Mouse (Mus musculus): ENCODE measurements around the gene Il31ra. TPM values are rescaled to one million over a fixed set of nuclear protein-coding genes. Genes with fewer than 3 reads are reported as not detected.

Il31ra gene
- polyA plus RNA-seq, 1 experiment from 2014 or later = 0.14 TPM

- H3K9ac ChIP-seq = no peak overlapping the region
- H3K9me3 ChIP-seq (replicated peaks) = no peaks in the 10 kb centered on the region
- H3K4me2 ChIP-seq = no peak overlapping the region
- peaks cover 17% of the 10 kb centered on the region for H3K36me3 ChIP-seq
- H3K27me3 ChIP-seq (replicated peaks) = no peaks in the 10 kb centered on the region
- no peak overlapping the region for H3K27ac ChIP-seq
- 81% methylated on average over 19 of the region's 19 CpGs for WGBS (ENCODE audit: insufficient replicate concordance)
- peaks cover 10% of the 10 kb centered on the region; the same call in 1 of the 2 replicates for H3K4me1 ChIP-seq
- no peak overlapping the region for H3K4me3 ChIP-seq
- no peak for ATAC-seq
Observed at GRCm38 (mm10) chr13:112472401-112473023, 121.6 kb downstream of the Il31ra start.

GRCm38 (mm10) chr13:112471201-112471600, 123.0 kb downstream of the Il31ra start:
- no peak for ATAC-seq
- Histone ChIP-seq H3K9me3 (replicated peaks) (no peaks in the 10 kb centered on the region), H3K4me3 (no peak overlapping the region), H3K36me3 (peaks cover 11% of the 10 kb centered on the region), H3K27ac (no peak overlapping the region), H3K4me2 (no peak overlapping the region), H3K27me3 (replicated peaks) (no peaks in the 10 kb centered on the region), H3K9ac (no peak overlapping the region), H3K4me1 (peaks cover 15% of the 10 kb centered on the region; the same call in 1 of the 2 replicates)
- 76% methylated on average over 9 of the region's 9 CpGs for WGBS (ENCODE audit: insufficient replicate concordance)

Other genes starting within 250 kb of the Il31ra start
- gene Il6st, start 130.3 kb downstream of the Il31ra start, polyA plus RNA-seq (2016; fragmentation: Nextera tagmentation; extraction: Ambion mirVana) = 10.1 and 11.1 TPM in 2 replicates
- 0.35 and 0.49 TPM in 2 replicates for gene Ddx4, start 58.1 kb upstream of the Il31ra start, polyA plus RNA-seq (2016; fragmentation: Nextera tagmentation; extraction: Ambion mirVana)
- gene Slc38a9, start 66.4 kb upstream of the Il31ra start, polyA plus RNA-seq (2016; fragmentation: Nextera tagmentation; extraction: Ambion mirVana) = 12.1 and 13.6 TPM in 2 replicates
- 28.6 and 30.8 TPM in 2 replicates for gene Plpp1, start 206.4 kb upstream of the Il31ra start, polyA plus RNA-seq (2016; fragmentation: Nextera tagmentation; extraction: Ambion mirVana)